Mouse (Mus musculus): ENCODE data around the gene Slc10a1. TPM values are rescaled to one million over a fixed set of nuclear protein-coding genes. Genes with fewer than 3 reads are reported as not detected.

The Slc10a1 gene
- 0.35 and 0.81 TPM in 2 replicates for polyA plus RNA-seq (2015; fragmentation: Nextera tagmentation; extraction: Ambion mirVana)

DNA sequence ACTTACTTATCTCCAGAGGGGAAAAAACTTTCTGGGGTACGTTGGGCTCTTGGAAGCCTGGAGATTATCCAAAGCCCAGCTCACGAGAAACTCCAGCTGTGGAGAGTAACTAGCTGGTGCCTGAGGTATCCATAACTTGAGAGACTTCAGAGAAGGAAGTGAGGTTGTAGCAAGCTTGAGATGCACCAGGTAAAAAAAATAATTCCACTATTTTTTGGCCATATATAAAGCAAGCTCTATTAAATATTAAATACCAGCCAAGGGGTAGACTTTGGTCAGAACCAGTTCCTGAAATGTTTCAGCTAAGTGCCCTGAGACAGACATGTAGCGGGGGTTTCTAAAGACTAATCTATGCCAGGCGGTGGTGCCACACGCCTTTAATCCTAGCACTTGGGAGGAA lies at the start of gene Slc10a1:
TSS of gene Slc10a1 (minus strand) at position 101 of the 400 bp plus-strand sequence.

DNA sequence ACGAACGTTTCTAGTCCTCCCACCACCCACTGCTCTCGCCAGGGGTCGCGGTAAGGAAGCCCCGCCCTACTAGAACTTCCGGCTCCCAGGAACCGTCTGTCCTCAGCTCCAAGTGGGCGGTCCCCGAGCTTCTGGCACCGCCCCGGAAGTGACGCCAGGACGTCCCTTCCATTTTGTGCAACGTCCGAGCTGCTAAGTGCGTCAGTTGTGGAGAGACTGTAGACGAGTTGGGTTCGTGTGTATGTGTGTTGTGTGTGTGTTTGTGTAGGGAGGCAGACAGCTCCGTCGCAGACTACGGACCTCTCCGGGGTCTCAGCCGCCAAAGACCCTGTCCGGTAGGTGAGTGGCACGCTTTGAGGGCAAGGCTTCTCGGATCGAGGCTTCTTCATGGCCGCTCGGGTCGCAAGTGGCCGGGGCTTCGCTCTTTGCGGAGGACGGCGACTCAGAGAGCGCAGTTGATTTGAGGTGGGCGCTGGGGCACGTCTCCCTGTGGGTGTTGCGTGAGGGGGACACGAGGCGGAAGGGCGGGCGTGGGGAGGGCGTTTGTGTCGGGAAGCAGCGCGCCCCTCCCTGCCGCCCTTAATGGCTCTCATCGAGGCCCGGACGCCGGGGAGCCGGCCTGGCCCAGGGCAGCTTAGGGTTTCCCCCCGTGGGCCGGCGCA lies 23.0 kb downstream of the Slc10a1 start, which contains the start of gene Srsf5:
TSS of gene Srsf5 (plus strand) at position 171 of the 662 bp plus-strand sequence.

Other genes starting within 250 kb of the Slc10a1 start
- 0.04 TPM in 1 of 2 replicates, not detected in the other for gene Ccdc177, start 208.0 kb downstream of the Slc10a1 start, polyA plus RNA-seq (2015; fragmentation: Nextera tagmentation; extraction: Ambion mirVana)
- gene Susd6, start 178.2 kb downstream of the Slc10a1 start, polyA plus RNA-seq (2015; fragmentation: Nextera tagmentation; extraction: Ambion mirVana), result 20.1 and 22.1 TPM in 2 replicates
- 380 and 458 TPM in 2 replicates for gene Srsf5, start 23.2 kb downstream of the Slc10a1 start, polyA plus RNA-seq (2015; fragmentation: Nextera tagmentation; extraction: Ambion mirVana)
- gene Smoc1, start 58.1 kb upstream of the Slc10a1 start, polyA plus RNA-seq (2015; fragmentation: Nextera tagmentation; extraction: Ambion mirVana), result 2.2 and 2.9 TPM in 2 replicates

Data from urinary bladder, postnatal 0 days (tissue).